Mouse (Mus musculus) CD4-positive, CD25-positive, alpha-beta regulatory T cell, adult 9 weeks (primary cell): ENCODE data around the gene Kcnk12. TPM values are rescaled to one million over a fixed set of nuclear protein-coding genes. Genes with fewer than 3 reads are reported as not detected.

Experiments
- polyA plus RNA-seq: library from polyadenylated mRNA; unstranded; fragments of 100-300 nt; shearing (Covaris generic); gene quantifications from one replicate; pipeline ENCODE4 v1.2.1, GENCODE M21; 2017

Gene Kcnk12
- polyA plus RNA-seq = not detected

DNA sequence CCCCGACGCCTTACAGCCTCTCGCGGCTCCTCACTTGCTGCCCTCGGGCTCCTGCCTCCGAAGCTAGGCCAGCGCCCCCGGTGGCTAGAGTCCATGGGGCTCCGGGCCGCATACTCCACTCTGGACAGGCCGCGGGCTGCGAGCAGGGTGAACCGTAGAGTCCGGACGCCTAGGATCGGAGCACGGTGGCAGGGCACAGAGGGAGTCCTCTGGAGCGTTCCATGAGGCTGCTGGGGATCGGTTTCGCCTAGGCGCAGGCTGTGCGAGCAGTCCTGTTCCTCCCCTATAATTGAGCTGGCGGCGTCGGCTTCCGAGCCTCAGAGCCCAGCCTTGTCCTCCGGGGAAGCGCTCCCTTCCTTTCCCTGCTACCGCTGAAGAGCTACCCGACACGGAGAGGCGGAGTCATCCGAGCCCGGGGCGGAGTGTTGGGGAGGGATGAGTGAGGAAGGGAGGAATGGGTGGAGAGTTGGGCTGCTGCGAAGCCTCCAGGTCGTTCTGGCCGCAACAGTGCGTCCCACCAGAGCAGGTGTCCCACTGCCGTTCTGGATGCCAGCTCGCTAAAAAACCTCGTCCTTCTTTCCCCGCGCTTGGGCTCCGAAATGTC, at the start of gene Kcnk12:
Kcnk12 (minus strand) TSS at position 307 of the 604 bp plus-strand sequence.

Other genes starting within 250 kb of the Kcnk12 start
- gene Epcam, start 162.0 kb downstream of the Kcnk12 start, polyA plus RNA-seq = 1.6 TPM
- gene Msh2, start 125.7 kb downstream of the Kcnk12 start, polyA plus RNA-seq = 69.9 TPM
- gene Rpl36-ps4, start 123.0 kb upstream of the Kcnk12 start, polyA plus RNA-seq = not detected
- gene Msh6, start 177.1 kb upstream of the Kcnk12 start, polyA plus RNA-seq = 30.3 TPM